In the genomic region with DNA sequence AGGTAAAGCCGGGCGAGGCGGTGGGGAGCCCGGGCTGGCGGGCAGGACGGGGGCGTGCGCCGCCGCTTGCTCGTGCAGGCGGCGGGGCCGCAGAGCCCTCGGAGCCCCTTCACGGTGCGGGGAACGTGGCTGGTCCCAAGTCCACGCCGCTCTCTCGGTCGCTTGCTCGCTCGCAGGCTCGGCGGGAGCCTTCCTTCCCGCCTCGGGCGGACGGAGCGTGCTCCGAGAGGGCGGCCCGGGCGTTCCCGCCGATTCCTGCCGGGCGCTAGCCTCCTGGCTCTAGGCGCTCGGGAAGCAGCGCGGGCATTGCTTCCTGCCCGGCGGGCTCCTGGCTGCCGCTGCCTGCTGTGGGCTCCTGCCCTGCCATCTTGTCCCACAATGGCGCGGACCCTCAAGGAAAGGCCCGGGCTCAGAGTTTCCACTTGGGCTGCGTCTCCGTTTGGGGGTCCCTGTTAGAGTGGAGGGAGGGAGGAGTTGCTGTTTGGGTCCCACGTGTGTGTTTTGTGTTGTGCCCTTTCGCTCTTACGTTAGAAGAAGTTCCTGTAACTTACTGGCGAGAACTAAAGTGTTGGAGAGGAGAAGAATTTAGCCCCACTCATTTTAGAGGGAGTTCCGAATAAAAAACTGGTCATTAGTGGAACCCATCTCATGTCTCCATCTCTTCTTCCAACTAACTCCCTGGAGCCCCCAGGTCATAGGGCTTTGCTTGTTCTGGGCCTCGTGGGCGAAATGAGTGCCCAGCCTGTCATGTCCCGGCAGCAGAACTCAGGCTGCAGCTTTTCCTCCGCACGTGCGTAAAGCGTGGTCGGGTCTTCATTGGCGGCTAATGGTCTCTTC, we compare ENCODE assay signal across 8 mouse cellular contexts. TPM values are rescaled to one million over a fixed set of nuclear protein-coding genes. Genes with fewer than 3 reads are reported as not detected.
A peak's percentile ranks its signal among the peaks of the same experiment; 100 is the strongest.
DNase-seq lines count a peak whose midpoint lies in the region; ATAC-seq lines count a peak whose summit lies in the region.

No protein-coding gene starts in this region.

- no peaks in the 10 kb centered on the region for H3K9me3 ChIP-seq in forebrain, embryonic 16.5 days (ENCODE audit: control insufficient read depth, low read length)
- H3K9me3 ChIP-seq in hindbrain, embryonic 10.5 days: no peaks in the 10 kb centered on the region

- WGBS in forebrain, embryonic 16.5 days: under 1% methylated on average over 58 of the region's 65 CpGs
- WGBS in hindbrain, embryonic 10.5 days: under 1% methylated on average over 65 of the region's 65 CpGs

- ATAC-seq in forebrain, embryonic 16.5 days: peak; percentile 44

- H3K4me3 ChIP-seq in forebrain, embryonic 16.5 days (replicated peaks; ENCODE audit: low read length): peak overlapping the region; percentile 90
- H3K4me3 ChIP-seq in hindbrain, embryonic 10.5 days: peak overlapping the region; percentile 100

- peak overlapping the region; percentile 97 for H3K9ac ChIP-seq in forebrain, embryonic 16.5 days (replicated peaks; ENCODE audit: low read depth, low read length)

- peak overlapping the region; percentile 63 for H3K4me2 ChIP-seq in forebrain, embryonic 16.5 days (ENCODE audit: low read length)

- no peaks in the 10 kb centered on the region for H3K27me3 ChIP-seq in forebrain, embryonic 16.5 days (replicated peaks; ENCODE audit: control insufficient read depth, insufficient read depth, low read length)
- H3K27me3 ChIP-seq in hindbrain, embryonic 10.5 days (ENCODE audit: insufficient read depth, poor library complexity, severe bottlenecking): no peaks in the 10 kb centered on the region

- peaks cover 6% of the 10 kb centered on the region; the same call in 1 of the 2 replicates for H3K36me3 ChIP-seq in forebrain, embryonic 16.5 days (ENCODE audit: control insufficient read depth, insufficient read depth)
- H3K36me3 ChIP-seq in hindbrain, embryonic 10.5 days: peaks cover 20% of the 10 kb centered on the region

- H3K4me1 ChIP-seq in forebrain, embryonic 16.5 days (replicated peaks; ENCODE audit: control insufficient read depth, insufficient read depth, low read length): peaks cover 9% of the 10 kb centered on the region
- peaks cover 19% of the 10 kb centered on the region for H3K4me1 ChIP-seq in hindbrain, embryonic 10.5 days (replicated peaks)

- peak; percentile 57 for DNase-seq in NIH3T3 (ENCODE audit: low read depth)
- peak; percentile 49 for DNase-seq in cerebellum, adult 11-12 months
- peak; percentile 56 for DNase-seq in hindbrain, embryonic 10.5 days (ENCODE audit: low spot score)
- peak; percentile 9 to 27 for DNase-seq in layer of hippocampus, postnatal 10 days (ENCODE audit: low spot score in 2 of 2)
- DNase-seq in lung, postnatal 36 days: peak; percentile 44
- DNase-seq in retina, postnatal 7 days (ENCODE audit: low read depth, low spot score): peak; percentile 3
- DNase-seq in yolk sac, embryonic 10.5 days (ENCODE audit: low spot score): peak; percentile 44

- peak overlapping the region; percentile 91 for H3K27ac ChIP-seq in forebrain, embryonic 16.5 days (ENCODE audit: low read length)
- H3K27ac ChIP-seq in hindbrain, embryonic 10.5 days: peak overlapping the region; percentile 98

RNA-seq across cellular contexts. Expression of gene Serbp1, which starts 29.6 kb away (rescaled TPM):
- 291 and 315 TPM in 2 replicates for polyA plus RNA-seq in forebrain, embryonic 16.5 days (2015; fragmentation: Nextera tagmentation; extraction: Ambion mirVana)
- polyA plus RNA-seq in hindbrain, embryonic 10.5 days (2016; fragmentation: Nextera tagmentation; extraction: Ambion mirVana): 346 and 483 TPM in 2 replicates
- total RNA-seq in layer of hippocampus, postnatal 10 days (2021): 100 to 1,000 TPM; 293 to 314 TPM

Comparison
In these comparisons a context has a peak if more than half of its experiments do, and no peak if none do; other contexts are left out.
1. Peak in every context shown above with its lines: DNase-seq, ATAC-seq, H3K4me3 ChIP-seq and H3K27ac ChIP-seq.
2. DNase-seq: peak in every context shown above with its lines; median percentile 57 in NIH3T3; 56 in hindbrain, embryonic 10.5 days; 49 in cerebellum, adult 11-12 months; 44 in lung, postnatal 36 days; 44 in yolk sac, embryonic 10.5 days; 18 in layer of hippocampus, postnatal 10 days; 3 in retina, postnatal 7 days.